Mouse (Mus musculus): Measurements from ENCODE around the gene Cntnap2.

Cntnap2 gene

GRCm38 (mm10) chr6:47306065-47306798 is 2247.1 kb downstream of the Cntnap2 start:
- no peak for DNase-seq (ENCODE audit: low spot score)

- DNase-seq (ENCODE audit: low spot score), result no peak
These were observed 2247.8 kb downstream of the Cntnap2 start for GRCm38 (mm10) chr6:47306954-47307353.

GRCm38 (mm10) chr6:47314507-47315334 is 2255.6 kb downstream of the Cntnap2 start:
- peak; percentile 74 for DNase-seq (ENCODE audit: low spot score)

GRCm38 (mm10) chr6:47315454-47315853 is 2256.3 kb downstream of the Cntnap2 start:
- DNase-seq (ENCODE audit: low spot score), result no peak

GRCm38 (mm10) chr6:47317253-47317652 is 2258.1 kb downstream of the Cntnap2 start:
- DNase-seq (ENCODE audit: low spot score), result no peak

- peak; percentile 40 for DNase-seq (ENCODE audit: low spot score)
These were observed 2259.5 kb downstream of the Cntnap2 start for GRCm38 (mm10) chr6:47318705-47319104.

GRCm38 (mm10) chr6:47319309-47319983 is 2260.3 kb downstream of the Cntnap2 start:
- peak; percentile 19 for DNase-seq (ENCODE audit: low spot score)

- DNase-seq (ENCODE audit: low spot score), result no peak
These were observed 2264.1 kb downstream of the Cntnap2 start for GRCm38 (mm10) chr6:47323169-47323835.

- no peak for DNase-seq (ENCODE audit: low spot score)
These were observed 2264.7 kb downstream of the Cntnap2 start for GRCm38 (mm10) chr6:47323886-47324285.

GRCm38 (mm10) chr6:47328281-47328680 is 2269.1 kb downstream of the Cntnap2 start:
- no peak for DNase-seq (ENCODE audit: low spot score)

GRCm38 (mm10) chr6:47329212-47329611 is 2270.1 kb downstream of the Cntnap2 start:
- no peak for DNase-seq (ENCODE audit: low spot score)

- no peak for DNase-seq (ENCODE audit: low spot score)
These were observed 2273.9 kb downstream of the Cntnap2 start for GRCm38 (mm10) chr6:47333016-47333415.

- DNase-seq (ENCODE audit: low spot score), result no peak
These were observed 2275.2 kb downstream of the Cntnap2 start for GRCm38 (mm10) chr6:47334377-47334776.

GRCm38 (mm10) chr6:47337300-47337699 is 2278.1 kb downstream of the Cntnap2 start:
- no peak for DNase-seq (ENCODE audit: low spot score)

- DNase-seq (ENCODE audit: low spot score), result no peak
These were observed 2279.0 kb downstream of the Cntnap2 start for GRCm38 (mm10) chr6:47338113-47338512.

GRCm38 (mm10) chr6:47340813-47341502 is 2281.8 kb downstream of the Cntnap2 start:
- DNase-seq (ENCODE audit: low spot score), result no peak

- DNase-seq (ENCODE audit: low spot score), result no peak
These were observed 2282.3 kb downstream of the Cntnap2 start for GRCm38 (mm10) chr6:47341503-47341884.

GRCm38 (mm10) chr6:47343245-47343644 is 2284.1 kb downstream of the Cntnap2 start:
- no peak for DNase-seq (ENCODE audit: low spot score)

GRCm38 (mm10) chr6:47344696-47345095 is 2285.5 kb downstream of the Cntnap2 start:
- no peak for DNase-seq (ENCODE audit: low spot score)

- DNase-seq (ENCODE audit: low spot score), result no peak
These were observed 2291.0 kb downstream of the Cntnap2 start for GRCm38 (mm10) chr6:47350100-47350690.

Measured in adipocyte (in vitro differentiated cells).